Mouse (Mus musculus): ENCODE results near the gene Gm3149. TPM values are rescaled to one million over a fixed set of nuclear protein-coding genes. Genes with fewer than 3 reads are reported as not detected.

The Gm3149 gene
- total and polyA plus RNA-seq, 2 experiments from 2014 or later: not detected

Other genes with a start within 250 kb of the Gm3149 start
- gene Gm3115, start 233.2 kb upstream of the Gm3149 start, total RNA-seq (2014; rRNA removed): not detected in 2 replicates
- gene Gm3115, start 233.2 kb upstream of the Gm3149 start, polyA plus RNA-seq (2015; fragmentation: Nextera tagmentation; extraction: Ambion mirVana): 0.09 TPM in 1 of 2 replicates, not detected in the other
- gene Gm8108, start 206.8 kb upstream of the Gm3149 start, total RNA-seq (2014; rRNA removed): 0.60 and 1.6 TPM in 2 replicates
- gene Gm8108, start 206.8 kb upstream of the Gm3149 start, polyA plus RNA-seq (2015; fragmentation: Nextera tagmentation; extraction: Ambion mirVana): 5.4 TPM in 2 replicates
- not detected in 2 replicates for gene Gm3127, start 152.3 kb upstream of the Gm3149 start, total RNA-seq (2014; rRNA removed)
- gene Gm3127, start 152.3 kb upstream of the Gm3149 start, polyA plus RNA-seq (2015; fragmentation: Nextera tagmentation; extraction: Ambion mirVana): not detected in 2 replicates
- 7.2 and 10.0 TPM in 2 replicates for gene Gm2974, start 134.7 kb upstream of the Gm3149 start, total RNA-seq (2014; rRNA removed)
- 8.7 and 12.0 TPM in 2 replicates for gene Gm2974, start 134.7 kb upstream of the Gm3149 start, polyA plus RNA-seq (2015; fragmentation: Nextera tagmentation; extraction: Ambion mirVana)
- gene Gm3138, start 67.7 kb upstream of the Gm3149 start, total RNA-seq (2014; rRNA removed): not detected in 2 replicates
- gene Gm3138, start 67.7 kb upstream of the Gm3149 start, polyA plus RNA-seq (2015; fragmentation: Nextera tagmentation; extraction: Ambion mirVana): not detected in 2 replicates
- 3.5 and 8.7 TPM in 2 replicates for gene 2610042L04Rik, start 17.5 kb downstream of the Gm3149 start, total RNA-seq (2014; rRNA removed)
- gene 2610042L04Rik, start 17.5 kb downstream of the Gm3149 start, polyA plus RNA-seq (2015; fragmentation: Nextera tagmentation; extraction: Ambion mirVana): 6.8 and 7.0 TPM in 2 replicates
- gene Gm3159, start 80.2 kb downstream of the Gm3149 start, total RNA-seq (2014; rRNA removed): not detected in 2 replicates
- not detected in 2 replicates for gene Gm3159, start 80.2 kb downstream of the Gm3149 start, polyA plus RNA-seq (2015; fragmentation: Nextera tagmentation; extraction: Ambion mirVana)
- gene Gm3164, start 98.2 kb downstream of the Gm3149 start, total RNA-seq (2014; rRNA removed): 2.5 and 4.9 TPM in 2 replicates
- 5.1 and 6.1 TPM in 2 replicates for gene Gm3164, start 98.2 kb downstream of the Gm3149 start, polyA plus RNA-seq (2015; fragmentation: Nextera tagmentation; extraction: Ambion mirVana)
- gene Gm3173, start 113.7 kb downstream of the Gm3149 start, total RNA-seq (2014; rRNA removed): 1.4 TPM in 1 of 2 replicates, not detected in the other
- gene Gm3173, start 113.7 kb downstream of the Gm3149 start, polyA plus RNA-seq (2015; fragmentation: Nextera tagmentation; extraction: Ambion mirVana): 2.8 and 3.4 TPM in 2 replicates
- gene Gm3182, start 164.5 kb downstream of the Gm3149 start, total RNA-seq (2014; rRNA removed): not detected in 2 replicates
- gene Gm3182, start 164.5 kb downstream of the Gm3149 start, polyA plus RNA-seq (2015; fragmentation: Nextera tagmentation; extraction: Ambion mirVana): not detected in 2 replicates
- gene Gm3047, start 238.1 kb downstream of the Gm3149 start, total RNA-seq (2014; rRNA removed): 0.76 TPM in 1 of 2 replicates, not detected in the other
- gene Gm3047, start 238.1 kb downstream of the Gm3149 start, polyA plus RNA-seq (2015; fragmentation: Nextera tagmentation; extraction: Ambion mirVana): not detected in 2 replicates

Data from midbrain, postnatal 0 days (tissue).